Comparison of ENCODE assay signal across 5 mouse cellular contexts in the genomic region with DNA sequence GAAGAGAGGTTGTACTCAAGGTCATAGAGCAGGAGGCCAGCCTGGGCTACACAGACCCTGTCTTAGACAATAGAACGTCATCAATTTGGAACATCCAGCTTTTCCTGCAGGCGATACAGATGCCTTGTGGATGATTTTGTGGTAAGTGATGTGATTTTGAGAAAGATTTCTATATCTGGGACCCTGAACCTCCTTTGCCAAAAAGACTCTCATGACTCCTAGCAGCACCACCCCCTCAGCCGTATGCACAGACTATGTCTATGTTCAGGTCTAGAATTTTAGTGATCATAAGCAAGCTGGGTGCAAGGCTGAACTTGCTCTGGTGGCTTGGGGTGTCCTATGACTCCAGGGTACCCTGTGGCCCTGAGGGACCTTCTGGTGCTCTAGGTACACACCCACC. TPM values are rescaled to one million over a fixed set of nuclear protein-coding genes. Genes with fewer than 3 reads are reported as not detected.
"Had no signal": no experiment of that assay in that cellular context is flagged by ENCODE, and none has a peak within 500 bp of the region (broad histone marks: within the 10 kb centered on the region; RNA-seq: fewer than 3 reads in every experiment).

No protein-coding gene starts in this region.

- H3K4me3 ChIP-seq: kidney, embryonic 15.5 days; liver, embryonic 13.5 days; stomach, embryonic 15.5 days had no signal

- H3K9ac ChIP-seq: kidney, embryonic 15.5 days; liver, embryonic 13.5 days; stomach, embryonic 15.5 days had no signal

- H3K27me3 ChIP-seq: kidney, embryonic 15.5 days; liver, embryonic 13.5 days; stomach, embryonic 15.5 days had no signal

- H3K4me2 ChIP-seq: kidney, embryonic 15.5 days; liver, embryonic 13.5 days; midbrain, embryonic 11.5 days; stomach, embryonic 15.5 days had no signal

- H3K27ac ChIP-seq: kidney, embryonic 15.5 days; liver, embryonic 13.5 days; stomach, embryonic 15.5 days had no signal

- H3K4me1 ChIP-seq: kidney, embryonic 15.5 days; liver, embryonic 13.5 days; stomach, embryonic 15.5 days had no signal

- H3K9me3 ChIP-seq: kidney, embryonic 15.5 days; liver, embryonic 13.5 days; stomach, embryonic 15.5 days had no signal

RNA-seq across cellular contexts. Expression of gene Ripk4, which starts 42.1 kb away (rescaled TPM):
- total RNA-seq: megakaryocyte-erythroid progenitor cell, adult 5-6 weeks had no signal
